Mouse (Mus musculus) liver, embryonic 15.5 days (tissue): Measurements from ENCODE around the gene Ptk7. TPM values are rescaled to one million over a fixed set of nuclear protein-coding genes. Genes with fewer than 3 reads are reported as not detected.
A peak's percentile ranks its signal among the peaks of the same experiment; 100 is the strongest.

Source experiments
- ATAC-seq: fragments of 200-750 bp; cut with Nextera tagmentation; 2 replicates; pipeline ENCODE4 v1.8.0; 2017; ENCODE audit warnings: moderate number of reproducible peaks, mild to moderate bottlenecking, moderate library complexity; ENCODE audit not compliant: insufficient read depth
- H3K27ac ChIP-seq: fragments of 300-500 bp; sonication (generic); replicated peaks from 2 replicates; pipeline ENCODE4 v1.5.1; 2015; ENCODE audit warnings: mild to moderate bottlenecking, inconsistent platforms
- H3K27me3 ChIP-seq: fragments of 300-500 bp; sonication (generic); 2 replicates; pipeline ENCODE4 v1.6.1; 2015; ENCODE audit warnings: mild to moderate bottlenecking, inconsistent platforms
- H3K36me3 ChIP-seq: fragments of 300-500 bp; sonication (generic); replicated peaks from 2 replicates; pipeline ENCODE4 v1.6.1; 2015; ENCODE audit warnings: moderate library complexity, mild to moderate bottlenecking, inconsistent platforms
- H3K4me1 ChIP-seq: fragments of 300-500 bp; sonication (generic); replicated peaks from 2 replicates; pipeline ENCODE4 v1.6.1; 2015; ENCODE audit warnings: inconsistent platforms
- H3K4me2 ChIP-seq: fragments of 300-500 bp; sonication (generic); 2 replicates; pipeline ENCODE4 v1.6.1; 2015; ENCODE audit warnings: moderate library complexity, mild to moderate bottlenecking, inconsistent platforms
- H3K4me3 ChIP-seq: fragments of 300-500 bp; sonication (generic); replicated peaks from 2 replicates; pipeline ENCODE4 v1.5.1; 2015; ENCODE audit warnings: mild to moderate bottlenecking, inconsistent platforms
- H3K9ac ChIP-seq: fragments of 300-500 bp; sonication (generic); 2 replicates; pipeline ENCODE4 v1.6.1; 2015; ENCODE audit warnings: moderate library complexity, mild to moderate bottlenecking, inconsistent platforms
- H3K9me3 ChIP-seq: fragments of 300-500 bp; sonication (generic); replicated peaks from 2 replicates; pipeline ENCODE4 v1.6.1; 2016; ENCODE audit warnings: inconsistent platforms
- whole genome bisulfite sequencing: fragments of 180-500 bp; shearing (Covaris S2); methylation state at CpG from one replicate; pipeline ENCODE4 v1.1.7; 2015; ENCODE audit warnings: mixed read lengths; ENCODE audit not compliant: insufficient replicate concordance; 5-methylcytosine and 5-hydroxymethylcytosine counted together
- polyA plus RNA-seq: library from polyadenylated mRNA; unstranded; fragments of >200 nt; fragmentation: Nextera tagmentation; extraction: Ambion mirVana; gene quantifications from 2 replicates; pipeline ENCODE4 v1.2.1, GENCODE M21; 2015

Ptk7 gene
- polyA plus RNA-seq = 7.8 and 9.1 TPM in 2 replicates

- Histone ChIP-seq H3K4me3 (peak within 1 kb of the TSS; percentile 62), H3K27me3 (peaks cover 52% of the 10 kb centered on the region), H3K9me3 (no peaks in the 10 kb centered on the region), H3K9ac (peak within 1 kb of the TSS; percentile 48), H3K36me3 (no peaks in the 10 kb centered on the region), H3K4me1 (peaks cover 13% of the 10 kb centered on the region), H3K27ac (peak within 1 kb of the TSS; percentile 48; the same call in 1 of the 2 replicates), H3K4me2 (peak within 1 kb of the TSS; percentile 66)
- peak; percentile 36; the same call in 1 of the 2 replicates for ATAC-seq
- under 1% methylated on average over 85 of the region's 90 CpGs for WGBS
These were observed at the start of gene Ptk7 for GRCm38 (mm10) chr17:46628791-46629684. Gene Ptk7 (minus strand): TSS chr17:46629504.

DNA sequence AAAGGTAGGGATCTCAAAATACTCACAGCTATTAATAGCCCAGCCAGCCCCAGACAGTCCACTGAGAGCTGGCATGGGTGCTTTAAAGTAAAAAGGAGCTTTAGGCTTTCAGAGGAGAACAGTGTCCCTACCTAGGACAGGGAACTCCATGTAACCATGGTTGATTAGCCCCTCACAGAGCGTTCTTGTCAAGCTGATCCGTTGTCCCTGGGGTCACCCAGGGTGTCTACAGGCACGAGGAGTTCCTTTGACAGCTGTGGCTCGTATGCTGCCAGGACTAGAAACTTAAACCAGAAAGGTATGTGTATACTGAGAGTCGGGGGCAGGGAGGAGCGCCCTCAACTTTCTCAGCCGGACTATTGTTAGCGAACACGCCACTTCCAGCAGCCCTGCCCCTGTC, 49.6 kb upstream of the Ptk7 start:
- no peak for ATAC-seq
- Histone ChIP-seq H3K36me3 (peaks cover 51% of the 10 kb centered on the region), H3K4me1 (peaks cover 54% of the 10 kb centered on the region), H3K27ac (peak overlapping the region; percentile 91), H3K9ac (peak overlapping the region; percentile 81), H3K4me2 (peak overlapping the region; percentile 91), H3K27me3 (no peaks in the 10 kb centered on the region), H3K4me3 (peak overlapping the region; percentile 89), H3K9me3 (no peaks in the 10 kb centered on the region)
- 68% methylated on average over 9 of the region's 9 CpGs for WGBS

GRCm38 (mm10) chr17:46678416-46678815, 49.1 kb upstream of the Ptk7 start, which contains the start of gene Mea1:
Gene Mea1 (plus strand): TSS chr17:46678793.
- WGBS = 78% methylated on average over 8 of the region's 9 CpGs
- Histone ChIP-seq H3K27ac (peak within 1 kb of the TSS; percentile 91), H3K9ac (peak within 1 kb of the TSS; percentile 81)

DNA sequence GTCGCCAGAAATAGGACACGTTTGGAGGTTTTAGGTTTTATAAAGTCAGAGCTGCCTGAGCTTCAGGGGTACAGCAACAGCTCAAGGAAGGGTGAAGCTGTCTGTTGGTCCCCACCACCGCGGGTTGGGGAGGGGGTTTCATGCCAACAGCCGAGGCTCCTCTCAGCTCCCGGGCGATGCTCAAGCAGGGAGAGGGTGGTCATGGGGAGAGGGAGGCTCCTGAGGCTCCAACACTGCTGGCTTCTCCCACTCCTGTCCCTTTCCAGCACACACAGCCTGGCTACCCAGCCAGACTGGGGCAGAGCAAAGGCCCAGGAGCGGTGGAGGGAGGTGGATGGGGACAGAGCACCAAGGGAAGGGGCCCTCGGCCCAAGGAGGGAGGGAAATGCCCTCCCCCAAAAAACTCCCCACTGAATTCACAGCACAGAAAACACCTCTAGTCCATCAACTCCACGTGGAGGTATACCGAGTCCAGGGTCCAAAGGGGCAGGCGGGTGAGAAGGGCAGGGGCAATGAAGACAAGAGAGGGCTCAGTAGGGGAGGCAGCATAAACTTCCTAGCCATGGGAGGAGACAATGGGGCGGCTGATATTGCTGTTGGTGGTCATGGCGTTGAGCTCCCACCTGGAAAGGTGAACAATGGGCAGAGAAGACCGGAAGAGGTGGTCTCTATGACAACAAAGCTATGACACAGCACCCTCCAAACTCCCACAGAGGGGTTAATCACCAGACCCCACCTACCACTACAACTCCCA, 45.4 kb upstream of the Ptk7 start:
- Histone ChIP-seq H3K36me3 (peaks cover 55% of the 10 kb centered on the region), H3K27me3 (no peaks in the 10 kb centered on the region), H3K4me1 (peaks cover 54% of the 10 kb centered on the region), H3K9me3 (no peaks in the 10 kb centered on the region), H3K27ac (peak overlapping the region; percentile 84), H3K4me2 (peak overlapping the region; percentile 83), H3K9ac (peak overlapping the region; percentile 81), H3K4me3 (peak overlapping the region; percentile 75)
- WGBS = 36% methylated on average over 15 of the region's 15 CpGs
- peak; percentile 10; the same call in 1 of the 2 replicates for ATAC-seq

More at GRCm38 (mm10) chr17:46678416-46678815, 49.1 kb upstream of the Ptk7 start, which contains the start of gene Mea1:
- H3K27me3 ChIP-seq = no peaks in the 10 kb centered on the region
- no peak for ATAC-seq
- H3K4me1 ChIP-seq = peaks cover 59% of the 10 kb centered on the region
- H3K4me3 ChIP-seq = peak within 1 kb of the TSS; percentile 89
- H3K4me2 ChIP-seq = peak within 1 kb of the TSS; percentile 91
- H3K36me3 ChIP-seq = peaks cover 46% of the 10 kb centered on the region
- no peaks in the 10 kb centered on the region for H3K9me3 ChIP-seq

GRCm38 (mm10) chr17:46673850-46674529, 44.7 kb upstream of the Ptk7 start, which contains the start of gene Rrp36:
Gene Rrp36 (minus strand): TSS chr17:46674352.
- no peaks in the 10 kb centered on the region for H3K27me3 ChIP-seq
- peaks cover 47% of the 10 kb centered on the region for H3K4me1 ChIP-seq
- H3K9ac ChIP-seq = peak within 1 kb of the TSS; percentile 81
- H3K27ac ChIP-seq = peak within 1 kb of the TSS; percentile 84
- peaks cover 62% of the 10 kb centered on the region for H3K36me3 ChIP-seq
- H3K4me3 ChIP-seq = peak within 1 kb of the TSS; percentile 75
- H3K9me3 ChIP-seq = no peaks in the 10 kb centered on the region
- ATAC-seq = peak; percentile 91
- peak within 1 kb of the TSS; percentile 83 for H3K4me2 ChIP-seq
- WGBS = under 1% methylated on average over 43 of the region's 43 CpGs

DNA sequence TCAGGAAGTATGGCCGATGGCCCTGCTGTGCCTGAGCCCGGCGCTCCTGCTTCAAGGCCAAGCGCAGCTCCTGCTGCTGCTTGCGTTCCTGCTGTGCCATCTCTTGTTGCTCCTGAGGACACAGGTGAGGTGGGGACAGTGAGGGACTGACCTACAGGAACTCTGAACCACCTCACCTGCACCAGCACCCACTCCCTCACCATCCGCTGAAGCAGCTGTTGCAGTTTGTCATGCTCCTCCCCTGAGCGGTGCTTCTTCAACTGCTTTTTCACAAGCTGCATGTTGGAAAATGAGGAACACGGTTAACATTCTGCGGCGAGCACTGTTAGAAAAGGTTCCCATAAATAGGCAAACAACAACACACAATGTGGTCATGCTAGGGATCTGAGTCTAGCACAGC, 40.6 kb upstream of the Ptk7 start:
- no peaks in the 10 kb centered on the region for H3K27me3 ChIP-seq
- peaks cover 55% of the 10 kb centered on the region for H3K36me3 ChIP-seq
- H3K9ac ChIP-seq = no peak overlapping the region
- H3K27ac ChIP-seq = no peak overlapping the region
- H3K4me1 ChIP-seq = peaks cover 27% of the 10 kb centered on the region
- no peak overlapping the region for H3K4me2 ChIP-seq
- WGBS = 90% methylated on average over 10 of the region's 10 CpGs
- no peak for ATAC-seq
- no peak overlapping the region for H3K4me3 ChIP-seq
- no peaks in the 10 kb centered on the region for H3K9me3 ChIP-seq

DNA sequence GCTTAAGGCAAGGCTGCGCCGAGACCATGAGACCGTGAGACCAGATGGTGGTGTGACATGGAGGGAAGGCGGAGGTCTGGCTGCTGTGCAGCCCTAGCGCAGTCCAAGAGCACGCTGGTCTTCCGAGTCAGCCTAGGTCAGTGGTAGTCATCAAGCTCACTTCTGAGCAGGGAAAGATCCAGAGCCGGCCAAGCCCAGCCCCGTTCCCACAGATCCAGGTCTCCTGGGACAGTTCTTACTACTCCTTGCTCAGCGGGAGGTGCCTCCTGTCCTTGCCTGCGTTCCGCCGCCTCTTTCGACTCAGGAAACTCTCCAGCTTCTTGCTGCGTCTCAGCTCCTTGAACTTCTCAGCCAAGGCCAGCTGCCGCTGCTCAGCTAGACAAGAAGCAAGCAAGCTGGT, 38.4 kb upstream of the Ptk7 start:
- Histone ChIP-seq H3K4me3 (no peak overlapping the region), H3K36me3 (peaks cover 70% of the 10 kb centered on the region), H3K9ac (no peak overlapping the region), H3K9me3 (no peaks in the 10 kb centered on the region), H3K4me1 (peaks cover 7% of the 10 kb centered on the region; the same call in 1 of the 2 replicates), H3K4me2 (no peak overlapping the region), H3K27ac (no peak overlapping the region), H3K27me3 (no peaks in the 10 kb centered on the region)
- WGBS = 88% methylated on average over 16 of the region's 16 CpGs
- ATAC-seq = no peak

- Histone ChIP-seq H3K4me2 (no peak overlapping the region), H3K9ac (no peak overlapping the region), H3K36me3 (peaks cover 72% of the 10 kb centered on the region), H3K27ac (no peak overlapping the region), H3K4me3 (no peak overlapping the region), H3K27me3 (no peaks in the 10 kb centered on the region), H3K9me3 (no peaks in the 10 kb centered on the region), H3K4me1 (no peaks in the 10 kb centered on the region)
- no peak for ATAC-seq
- WGBS = 84% methylated on average over 5 of the region's 5 CpGs
These were observed 33.4 kb upstream of the Ptk7 start for GRCm38 (mm10) chr17:46662730-46663129.

DNA sequence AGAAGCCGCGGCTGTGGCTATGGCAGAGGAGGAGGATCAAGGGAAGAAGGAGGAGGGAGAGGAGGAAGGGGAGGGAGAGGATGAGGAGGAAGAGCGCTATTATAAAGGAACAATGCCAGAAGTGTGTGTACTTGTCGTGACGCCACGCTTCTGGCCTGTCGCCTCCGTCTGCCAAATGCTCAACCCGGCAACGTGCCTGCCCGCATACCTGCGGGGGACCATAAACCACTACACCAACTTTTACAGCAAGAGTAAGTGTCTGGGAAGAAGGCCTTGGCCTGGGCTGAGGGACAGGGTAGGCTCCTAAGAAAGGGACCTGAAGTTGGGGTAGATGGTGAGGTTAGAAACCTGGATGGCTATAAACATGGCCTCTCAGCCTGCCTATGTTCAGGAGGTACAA, 32.7 kb upstream of the Ptk7 start:
- Histone ChIP-seq H3K27me3 (no peaks in the 10 kb centered on the region), H3K9ac (no peak overlapping the region), H3K4me3 (no peak overlapping the region), H3K27ac (no peak overlapping the region), H3K36me3 (peaks cover 73% of the 10 kb centered on the region), H3K4me2 (no peak overlapping the region), H3K9me3 (no peaks in the 10 kb centered on the region), H3K4me1 (no peaks in the 10 kb centered on the region)
- no peak for ATAC-seq
- 85% methylated on average over 12 of the region's 12 CpGs for WGBS

- no peak for ATAC-seq
- Histone ChIP-seq H3K9me3 (no peaks in the 10 kb centered on the region), H3K9ac (no peak overlapping the region), H3K36me3 (peaks cover 73% of the 10 kb centered on the region), H3K4me2 (no peak overlapping the region), H3K4me3 (no peak overlapping the region), H3K27ac (no peak overlapping the region), H3K27me3 (no peaks in the 10 kb centered on the region), H3K4me1 (no peaks in the 10 kb centered on the region)
- WGBS = 87% methylated on average over 9 of the region's 9 CpGs
These were observed 32.0 kb upstream of the Ptk7 start for GRCm38 (mm10) chr17:46661351-46661750.
